Mouse (Mus musculus): Measurements from ENCODE around the gene Cxcr5. TPM values are rescaled to one million over a fixed set of nuclear protein-coding genes. Genes with fewer than 3 reads are reported as not detected.

The Cxcr5 gene
- polyA plus RNA-seq, 1 experiment from 2014 or later: 0.09 TPM

GRCm38 (mm10) chr9:44487441-44487840 lies 74.2 kb downstream of the Cxcr5 start:
- WGBS: 3% methylated on average over 7 of the region's 7 CpGs
- H3K9ac ChIP-seq: peak overlapping the region; percentile 99
- peak overlapping the region; percentile 86 for H3K27ac ChIP-seq

DNA sequence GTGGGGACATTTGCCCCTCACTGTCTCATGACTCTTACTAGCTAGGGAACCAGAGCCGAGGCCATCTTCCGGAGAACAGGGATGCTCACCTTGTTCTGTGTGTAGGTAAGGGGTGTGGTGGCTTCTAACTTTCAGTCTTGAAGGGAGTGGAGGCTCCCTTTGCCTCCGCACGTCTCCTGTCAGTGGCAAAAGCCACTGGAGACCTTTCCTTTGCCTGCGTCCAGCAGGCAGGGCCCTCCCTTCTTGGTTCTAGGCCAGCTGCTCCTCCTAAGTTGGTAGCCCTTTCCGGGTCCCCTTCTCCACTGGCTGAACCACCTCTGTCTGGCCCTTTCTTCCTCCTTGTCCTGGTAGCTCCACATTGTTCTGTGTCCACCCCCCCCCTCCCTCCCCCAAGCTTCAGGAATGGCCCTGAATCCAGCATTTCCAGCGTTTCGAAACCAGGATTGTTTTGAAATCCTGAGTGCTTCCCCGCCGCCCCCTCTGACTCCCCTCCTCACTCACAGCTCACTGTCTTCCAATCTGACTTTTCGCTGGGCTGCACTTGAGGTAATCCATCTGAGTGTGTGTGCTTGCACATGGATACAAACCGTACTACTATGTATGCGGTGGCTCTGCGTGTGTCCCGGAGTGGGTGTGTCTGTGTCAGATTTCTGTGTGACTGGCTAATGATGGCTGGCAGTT lies 74.8 kb downstream of the Cxcr5 start:
- Histone ChIP-seq H3K9me3 (no peaks in the 10 kb centered on the region), H3K27me3 (no peaks in the 10 kb centered on the region), H3K9ac (peak overlapping the region; percentile 99), H3K4me1 (peaks cover 88% of the 10 kb centered on the region), H3K27ac (peak overlapping the region; percentile 86), H3K4me2 (replicated peaks) (peak overlapping the region; percentile 97), H3K36me3 (peaks cover 9% of the 10 kb centered on the region), H3K4me3 (peak overlapping the region; percentile 98)
- 10% methylated on average over 15 of the region's 15 CpGs for WGBS
- ATAC-seq (ENCODE audit: low FRiP score, low read depth): no peak

More at GRCm38 (mm10) chr9:44487441-44487840, 74.2 kb downstream of the Cxcr5 start:
- Histone ChIP-seq H3K36me3 (peaks cover 10% of the 10 kb centered on the region), H3K4me2 (replicated peaks) (peak overlapping the region; percentile 97), H3K4me1 (peaks cover 88% of the 10 kb centered on the region), H3K27me3 (no peaks in the 10 kb centered on the region), H3K4me3 (peak overlapping the region; percentile 98), H3K9me3 (no peaks in the 10 kb centered on the region)
- ATAC-seq (ENCODE audit: low FRiP score, low read depth): no peak

DNA sequence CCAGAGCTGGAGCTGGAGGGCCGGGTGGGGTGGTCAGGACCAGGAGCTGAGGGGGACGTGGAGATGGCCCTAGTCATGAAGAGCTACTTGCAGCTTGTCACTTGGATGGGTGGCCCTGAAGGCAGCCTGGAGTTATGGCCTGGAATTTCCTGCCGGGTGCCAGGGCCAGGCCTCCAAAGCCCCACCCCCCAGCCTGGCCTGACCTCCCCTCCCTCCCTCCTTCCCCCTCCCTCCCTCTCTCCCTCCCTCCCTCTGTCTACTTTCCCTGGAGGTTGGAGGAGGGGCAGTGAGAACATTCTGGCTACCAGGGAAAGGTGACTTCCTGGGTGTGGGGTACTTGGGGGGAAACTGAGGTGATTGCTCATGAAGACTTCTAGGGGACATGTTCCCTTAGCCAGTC lies 75.3 kb downstream of the Cxcr5 start:
- H3K27ac ChIP-seq: peak overlapping the region; percentile 86
- no peak for ATAC-seq (ENCODE audit: low FRiP score, low read depth)
- H3K4me2 ChIP-seq (replicated peaks): peak overlapping the region; percentile 97
- WGBS: 2% methylated on average over 3 of the region's 3 CpGs
- peaks cover 3% of the 10 kb centered on the region for H3K36me3 ChIP-seq
- peak overlapping the region; percentile 98 for H3K4me3 ChIP-seq
- H3K9me3 ChIP-seq: no peaks in the 10 kb centered on the region
- peak overlapping the region; percentile 99 for H3K9ac ChIP-seq
- no peaks in the 10 kb centered on the region for H3K27me3 ChIP-seq
- H3K4me1 ChIP-seq: peaks cover 86% of the 10 kb centered on the region

DNA sequence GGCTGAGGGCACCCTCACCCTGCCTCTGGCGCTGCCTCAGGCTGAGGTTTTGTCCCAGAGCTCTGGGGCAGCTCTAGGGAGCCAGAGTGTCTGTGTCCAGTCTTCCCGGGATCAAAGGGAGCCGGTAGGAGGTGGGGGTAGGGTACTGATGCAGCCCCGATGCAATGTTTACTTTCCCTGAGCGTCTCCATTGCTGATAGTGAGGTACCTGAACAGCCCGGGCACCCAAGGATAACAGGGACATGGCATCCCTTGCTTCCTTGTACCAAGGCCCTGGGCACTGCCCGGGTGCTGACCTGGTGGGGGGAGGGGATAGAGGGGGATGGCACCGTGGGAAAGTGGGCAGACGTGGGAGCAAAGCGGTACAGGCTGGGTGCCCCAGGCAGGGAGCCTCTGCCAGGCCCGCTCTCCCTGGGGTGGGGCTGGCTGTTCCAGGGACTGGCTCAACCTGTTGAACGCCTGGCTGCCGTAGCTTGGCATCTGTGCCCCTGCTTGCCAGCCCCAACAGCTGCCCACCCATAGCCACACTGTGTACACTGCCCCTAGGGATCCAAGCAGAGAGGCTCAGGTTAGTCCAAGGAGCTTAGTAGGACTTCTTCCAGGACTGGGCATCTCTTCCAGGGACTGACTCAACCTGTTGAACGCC lies 76.0 kb downstream of the Cxcr5 start:
- Histone ChIP-seq H3K9ac (peak overlapping the region; percentile 99), H3K27me3 (no peaks in the 10 kb centered on the region), H3K4me3 (peak overlapping the region; percentile 98), H3K27ac (peak overlapping the region; percentile 86; the same call in 1 of the 2 replicates), H3K4me1 (peaks cover 80% of the 10 kb centered on the region), H3K4me2 (replicated peaks) (peak overlapping the region; percentile 97), H3K9me3 (no peaks in the 10 kb centered on the region), H3K36me3 (peaks cover 2% of the 10 kb centered on the region; the same call in 1 of the 2 replicates)
- ATAC-seq (ENCODE audit: low FRiP score, low read depth): no peak
- 15% methylated on average over 14 of the region's 14 CpGs for WGBS

- H3K4me2 ChIP-seq (replicated peaks): peak overlapping the region; percentile 97
- peaks cover 80% of the 10 kb centered on the region for H3K4me1 ChIP-seq
- H3K9me3 ChIP-seq: no peaks in the 10 kb centered on the region
- H3K9ac ChIP-seq: peak overlapping the region; percentile 99
- 17% methylated on average over 6 of the region's 6 CpGs for WGBS
- H3K36me3 ChIP-seq: peaks cover 2% of the 10 kb centered on the region; the same call in 1 of the 2 replicates
- no peaks in the 10 kb centered on the region for H3K27me3 ChIP-seq
- no peak for ATAC-seq (ENCODE audit: low FRiP score, low read depth)
- peak overlapping the region; percentile 98 for H3K4me3 ChIP-seq
- peak overlapping the region; percentile 98 for H3K27ac ChIP-seq
Observed at GRCm38 (mm10) chr9:44485105-44485515, 76.6 kb downstream of the Cxcr5 start.

DNA sequence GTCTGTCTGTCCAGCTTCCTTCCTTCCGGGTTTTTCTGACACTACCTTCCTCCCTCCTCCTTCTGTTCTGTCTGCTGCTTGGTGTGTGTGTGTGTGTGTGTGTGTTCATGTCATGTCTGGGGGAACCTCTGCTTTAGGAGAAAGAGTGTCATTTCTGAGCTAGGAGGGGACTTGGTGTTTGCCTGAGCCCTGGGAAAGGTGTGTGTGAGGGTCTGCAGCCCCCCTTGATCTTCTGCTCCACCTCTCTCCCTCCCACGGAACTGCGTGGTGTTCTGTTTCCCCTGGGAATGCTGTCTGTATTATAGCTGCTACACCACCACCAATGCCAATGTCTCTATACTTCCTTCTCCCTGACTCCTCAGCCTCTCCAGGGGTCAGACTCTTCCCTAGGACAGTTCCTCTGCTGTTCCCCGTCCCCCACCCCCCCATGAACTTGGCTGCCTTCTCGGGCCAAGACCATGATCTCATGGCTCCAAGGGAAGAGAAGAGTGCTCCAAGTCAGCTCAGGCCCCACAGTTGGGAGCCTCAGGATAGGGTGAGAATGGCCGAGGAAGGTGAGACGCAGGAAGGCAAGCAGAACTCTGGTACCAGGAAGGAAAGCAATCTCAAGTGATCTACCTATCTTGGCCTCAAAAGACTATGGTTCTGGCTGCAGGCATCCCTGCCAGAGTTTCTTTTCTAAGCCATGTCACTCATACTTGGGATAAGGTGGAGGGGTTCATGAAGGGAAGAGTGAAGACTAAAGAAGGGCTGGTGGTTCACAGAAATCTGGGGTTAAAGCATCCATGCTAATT lies 77.2 kb downstream of the Cxcr5 start:
- Histone ChIP-seq H3K9ac (peak overlapping the region; percentile 99), H3K4me1 (peaks cover 74% of the 10 kb centered on the region), H3K36me3 (peaks cover 2% of the 10 kb centered on the region; the same call in 1 of the 2 replicates), H3K4me2 (replicated peaks) (peak overlapping the region; percentile 97), H3K27me3 (no peaks in the 10 kb centered on the region), H3K27ac (peak overlapping the region; percentile 98), H3K4me3 (peak overlapping the region; percentile 98), H3K9me3 (no peaks in the 10 kb centered on the region)
- no peak for ATAC-seq (ENCODE audit: low FRiP score, low read depth)
- 15% methylated on average over 7 of the region's 7 CpGs for WGBS

- H3K4me1 ChIP-seq: peaks cover 65% of the 10 kb centered on the region
- H3K4me2 ChIP-seq (replicated peaks): peak overlapping the region; percentile 97
- WGBS: 1% methylated on average over 12 of the region's 12 CpGs
Observed at GRCm38 (mm10) chr9:44483510-44484044, 78.1 kb downstream of the Cxcr5 start.

DNA sequence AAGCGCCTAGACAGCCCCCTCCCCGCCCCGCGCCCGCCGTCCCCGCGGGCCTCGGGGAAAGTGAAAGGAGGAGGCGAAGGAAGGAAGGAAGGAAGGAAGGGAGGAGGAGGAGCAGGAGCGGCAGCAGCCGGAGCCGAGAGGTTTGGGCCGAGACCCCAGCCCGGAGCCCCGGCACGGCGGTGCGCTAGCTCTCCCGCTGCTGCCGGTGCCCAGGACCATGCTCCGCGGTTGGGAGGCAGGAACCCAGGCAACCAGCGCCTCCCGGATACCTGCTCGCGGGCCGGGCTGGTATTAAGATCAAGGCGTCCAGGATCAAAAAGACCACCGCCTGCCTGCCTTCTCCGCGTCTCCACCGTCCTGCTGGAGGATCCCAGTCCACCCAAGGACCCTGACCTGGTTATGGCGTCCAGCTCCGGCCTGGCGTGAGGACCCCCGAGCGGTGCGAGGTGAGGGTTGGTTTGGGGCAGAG lies 78.6 kb downstream of the Cxcr5 start:
- H3K27ac ChIP-seq: peak overlapping the region; percentile 98
- H3K36me3 ChIP-seq: peaks cover 2% of the 10 kb centered on the region; the same call in 1 of the 2 replicates
- H3K9me3 ChIP-seq: no peaks in the 10 kb centered on the region
- H3K4me1 ChIP-seq: peaks cover 60% of the 10 kb centered on the region
- peak overlapping the region; percentile 99 for H3K9ac ChIP-seq
- ATAC-seq (ENCODE audit: low FRiP score, low read depth): no peak
- H3K4me3 ChIP-seq: peak overlapping the region; percentile 98
- H3K4me2 ChIP-seq (replicated peaks): peak overlapping the region; percentile 97
- H3K27me3 ChIP-seq: no peaks in the 10 kb centered on the region
- WGBS: under 1% methylated on average over 31 of the region's 39 CpGs

More at GRCm38 (mm10) chr9:44483510-44484044, 78.1 kb downstream of the Cxcr5 start:
- Histone ChIP-seq H3K9ac (peak overlapping the region; percentile 99), H3K4me3 (peak overlapping the region; percentile 98), H3K27me3 (no peaks in the 10 kb centered on the region), H3K27ac (peak overlapping the region; percentile 98), H3K9me3 (no peaks in the 10 kb centered on the region), H3K36me3 (peaks cover 2% of the 10 kb centered on the region; the same call in 1 of the 2 replicates)
- 0 out of 2 replicates have a peak, but pooled peaks have one; percentile 16 for ATAC-seq (ENCODE audit: low FRiP score, low read depth)

GRCm38 (mm10) chr9:44482552-44482951 lies 79.1 kb downstream of the Cxcr5 start, which contains the start of gene Bcl9l:
TSS of gene Bcl9l (plus strand) at chr9:44482825.
- WGBS: under 1% methylated on average over 24 of the region's 31 CpGs

DNA sequence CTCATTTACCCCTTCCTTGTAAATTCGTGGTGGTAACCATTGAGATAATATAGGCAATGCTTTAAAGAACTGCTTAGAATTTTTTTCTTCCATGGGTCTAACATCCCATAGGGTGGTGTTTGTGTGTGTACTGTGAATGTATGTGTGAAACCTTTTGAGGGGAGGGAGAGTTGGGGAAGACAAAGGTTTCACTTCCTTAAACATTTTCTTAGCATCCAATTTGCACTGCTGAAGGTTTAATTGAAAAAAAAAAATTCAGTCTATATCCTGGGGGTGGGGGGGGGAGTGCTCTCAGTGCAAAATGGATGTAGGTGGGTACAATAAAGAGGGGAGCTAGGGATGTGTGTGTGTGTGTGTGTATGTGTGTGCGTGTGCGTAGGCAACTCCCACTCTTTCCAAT lies 79.6 kb downstream of the Cxcr5 start:
- Histone ChIP-seq H3K4me3 (peak overlapping the region; percentile 98), H3K27me3 (no peaks in the 10 kb centered on the region), H3K36me3 (peaks cover 2% of the 10 kb centered on the region; the same call in 1 of the 2 replicates), H3K9me3 (no peaks in the 10 kb centered on the region), H3K4me1 (peaks cover 60% of the 10 kb centered on the region), H3K9ac (0 out of 2 replicates have a peak overlapping the region, but pooled peaks have one; percentile 99), H3K27ac (peak overlapping the region; percentile 98), H3K4me2 (replicated peaks) (peak overlapping the region; percentile 97)
- WGBS: 10% methylated on average over 3 of the region's 3 CpGs
- no peak for ATAC-seq (ENCODE audit: low FRiP score, low read depth)

More at GRCm38 (mm10) chr9:44482552-44482951, 79.1 kb downstream of the Cxcr5 start, which contains the start of gene Bcl9l:
- H3K9me3 ChIP-seq: no peaks in the 10 kb centered on the region
- peak within 1 kb of the TSS; percentile 99 for H3K9ac ChIP-seq
- peak within 1 kb of the TSS; percentile 97 for H3K4me2 ChIP-seq (replicated peaks)
- peak within 1 kb of the TSS; percentile 98 for H3K4me3 ChIP-seq
- peak; percentile 67 for ATAC-seq (ENCODE audit: low FRiP score, low read depth)
- H3K36me3 ChIP-seq: peaks cover 2% of the 10 kb centered on the region; the same call in 1 of the 2 replicates
- H3K27ac ChIP-seq: peak within 1 kb of the TSS; percentile 98
- peaks cover 60% of the 10 kb centered on the region for H3K4me1 ChIP-seq
- no peaks in the 10 kb centered on the region for H3K27me3 ChIP-seq
